Mouse (Mus musculus) E14TG2a.4 (cell line): Measurements from ENCODE around the gene Nudc.

ENCODE experiments used
- CTCF ChIP-seq: conservative IDR thresholded peaks from 2 replicates; pipeline ENCODE4 v1.5.1; 2014; ENCODE audit warnings: low read length
- NANOG ChIP-seq: IDR thresholded peaks from 2 replicates; pipeline ENCODE4 v1.6.1; 2014; ENCODE audit warnings: borderline replicate concordance, low read length, mixed read lengths

DNA sequence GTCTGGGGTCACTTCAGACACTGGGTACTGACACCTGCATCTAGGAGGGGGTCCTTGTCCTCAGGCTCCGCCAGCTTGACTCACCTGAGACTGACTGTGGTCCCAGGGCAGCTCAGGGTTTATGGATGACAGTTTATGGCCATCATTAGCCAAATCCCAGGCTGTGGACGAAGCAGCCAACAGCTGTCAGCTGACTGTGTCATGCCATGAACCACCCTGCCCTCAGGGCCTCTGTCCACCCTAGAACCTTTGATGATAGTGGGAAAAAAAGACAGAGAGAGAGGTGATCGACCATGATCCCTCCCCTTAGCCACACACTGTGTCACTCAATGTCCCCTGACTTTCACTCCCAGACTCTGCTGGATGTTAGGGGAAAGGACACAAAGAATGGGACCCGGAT lies 15.8 kb upstream of the Nudc start:
- TF ChIP-seq CTCF = no peak
- TF ChIP-seq NANOG = no peak
